Mouse (Mus musculus) cerebellum, postnatal 14 days (tissue): ENCODE results near the gene Napepld.

ENCODE experiments used
- DNase-seq, 2 experiments: peaks; one replicate each; pipeline ENCODE4 v3.0.0; 2021; ENCODE audit warnings: mixed read lengths in 2 of 2

The Napepld gene

GRCm38 (mm10) chr5:21701351-21702008 is at the start of gene Napepld:
TSS of gene Napepld (minus strand) at chr5:21701396.
- peak; percentile 99 for DNase-seq

- DNase-seq, result no peak
These were observed 44.8 kb upstream of the Napepld start for GRCm38 (mm10) chr5:21745966-21746365.

- DNase-seq, result no peak
These were observed 43.5 kb upstream of the Napepld start for GRCm38 (mm10) chr5:21744651-21745050.

GRCm38 (mm10) chr5:21743606-21744005 is 42.4 kb upstream of the Napepld start:
- no peak for DNase-seq

DNA sequence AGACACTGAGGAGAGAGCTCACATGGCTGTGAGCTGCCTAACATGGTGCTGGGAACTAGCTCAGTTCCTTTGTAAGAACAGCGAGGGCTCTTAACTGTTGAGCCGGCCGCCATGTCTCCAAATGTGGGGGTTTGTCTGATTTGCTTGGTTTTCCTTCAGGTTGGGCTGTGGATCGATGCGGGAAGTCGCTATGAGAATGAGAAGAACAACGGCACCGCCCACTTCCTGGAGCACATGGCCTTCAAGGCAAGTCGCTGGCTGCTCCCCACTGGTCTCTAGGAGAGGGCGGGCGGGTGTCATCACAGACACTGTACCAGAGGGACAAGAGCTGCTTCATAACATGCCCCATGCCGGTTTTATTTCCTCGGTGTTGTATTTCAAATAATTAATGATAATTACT is 38.7 kb upstream of the Napepld start:
- no peak for DNase-seq

DNA sequence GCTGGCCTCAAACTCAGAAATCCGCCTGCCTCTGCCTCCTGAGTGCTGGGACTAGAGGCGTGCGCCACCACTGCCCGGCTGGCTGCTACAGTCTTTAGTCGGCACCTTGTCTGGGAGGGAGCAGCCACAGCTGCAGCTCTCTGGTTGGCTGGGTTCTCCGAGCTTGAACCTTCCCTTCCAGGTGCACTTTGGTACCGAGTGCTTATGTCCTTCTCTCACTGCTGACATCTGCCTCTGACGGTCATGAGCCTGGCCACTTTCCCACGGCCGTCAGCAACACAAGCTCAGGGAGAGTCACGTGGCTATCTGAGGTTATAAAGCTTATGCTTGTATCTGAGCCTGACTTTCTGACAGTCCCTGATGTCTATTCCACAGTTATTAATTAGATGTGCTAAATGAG is 37.9 kb upstream of the Napepld start:
- no peak for DNase-seq

DNA sequence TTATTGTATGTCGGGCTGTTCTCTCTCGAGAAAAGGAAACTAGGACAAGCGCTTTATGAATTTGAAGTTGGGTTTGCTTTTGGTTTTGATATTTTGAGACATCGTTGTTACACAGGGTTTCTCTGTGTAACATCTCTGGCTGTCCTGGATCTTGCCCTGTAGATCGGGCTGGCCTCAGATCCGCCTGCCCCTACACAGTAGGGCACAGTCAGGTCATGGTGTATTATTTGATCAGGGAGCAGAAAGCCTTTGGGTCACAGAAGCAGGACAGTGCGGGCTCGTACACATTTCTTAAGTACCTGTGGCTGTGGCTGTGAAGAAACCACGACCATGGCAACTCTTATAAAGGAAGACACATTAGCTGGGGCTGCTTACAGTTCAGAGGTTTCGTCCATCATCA is 36.4 kb upstream of the Napepld start:
- no peak for DNase-seq

DNA sequence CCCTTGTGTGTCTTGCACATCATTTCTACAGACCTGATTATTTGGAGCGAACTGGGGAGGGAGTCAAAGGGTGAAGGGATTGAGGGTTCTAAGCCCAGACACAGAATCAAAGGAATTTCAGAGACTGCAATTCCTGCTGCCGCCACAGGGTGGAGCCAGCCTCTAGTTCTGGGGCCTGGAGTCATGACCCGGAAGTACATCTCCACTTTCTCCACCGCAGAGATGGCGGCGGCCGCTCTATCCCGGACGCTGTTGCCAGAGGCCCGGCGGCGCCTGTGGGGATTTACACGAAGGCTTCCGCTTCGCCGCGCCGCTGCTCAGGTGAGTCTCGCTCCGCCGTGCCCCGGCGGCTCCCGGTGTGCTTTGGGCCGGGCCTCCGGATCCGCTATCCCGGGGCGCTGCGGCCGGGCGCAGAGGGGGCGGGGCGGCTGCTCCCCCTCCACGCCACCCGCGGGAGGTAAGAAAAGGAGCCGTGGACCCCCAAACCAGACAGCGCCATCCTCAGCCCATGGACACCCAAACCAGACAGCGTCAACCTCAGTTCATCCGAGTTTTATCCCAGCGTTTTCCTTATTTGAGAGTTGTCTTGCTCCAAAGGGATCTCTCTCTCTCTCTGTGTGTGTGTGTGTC is 35.9 kb upstream of the Napepld start, which contains the start of gene Pmpcb:
Pmpcb (plus strand) TSS at position 186 of the 630 bp plus-strand sequence.
- peak; percentile 93 to 95 for DNase-seq

DNA sequence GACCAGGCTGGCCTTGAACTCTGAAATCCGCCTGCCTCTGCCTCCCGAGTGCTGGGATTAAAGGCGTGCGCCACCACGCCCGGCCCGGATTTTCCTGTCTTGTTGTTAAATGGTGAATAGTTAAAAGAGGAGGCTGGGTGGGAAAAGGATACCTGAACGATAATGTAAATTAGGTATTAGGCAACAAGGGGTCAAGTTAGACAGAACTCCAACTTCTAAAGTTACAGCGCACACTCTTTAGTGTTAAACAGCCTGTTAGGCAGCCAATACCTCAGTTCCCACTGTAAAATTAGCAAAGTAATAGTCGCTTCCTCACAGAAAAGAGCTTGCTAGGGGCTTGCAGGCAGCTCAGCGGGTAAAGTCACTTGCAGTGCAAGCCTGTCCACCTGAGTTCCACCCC is 34.9 kb upstream of the Napepld start:
- no peak for DNase-seq

GRCm38 (mm10) chr5:21735584-21735983 is 34.4 kb upstream of the Napepld start:
- peak; percentile 62 to 87 for DNase-seq

GRCm38 (mm10) chr5:21735100-21735499 is 33.9 kb upstream of the Napepld start:
- no peak for DNase-seq

DNA sequence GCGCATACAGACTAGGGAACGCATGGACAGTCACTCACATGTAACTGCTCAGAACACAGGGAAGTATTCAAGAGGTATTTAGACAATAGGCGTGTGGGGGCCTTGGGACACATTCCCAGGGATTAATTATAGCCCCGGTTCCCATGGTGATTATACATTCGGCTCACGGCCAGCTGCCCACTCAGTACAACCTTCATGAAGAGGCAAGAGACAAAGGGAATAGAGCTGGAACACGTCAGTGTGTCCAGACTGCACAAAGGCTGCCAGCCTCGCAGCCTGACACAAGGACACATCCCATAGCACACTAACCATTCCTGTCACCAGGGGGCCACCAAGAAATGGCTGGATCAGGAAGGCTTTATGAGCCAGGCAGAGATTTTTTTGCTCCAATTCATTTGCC is 31.7 kb upstream of the Napepld start:
- DNase-seq, result peak; percentile 84

GRCm38 (mm10) chr5:21732177-21732911 is 31.1 kb upstream of the Napepld start:
- peak in 1 of 2 experiments; percentile 20 for DNase-seq

- DNase-seq, result no peak
These were observed 27.9 kb upstream of the Napepld start for GRCm38 (mm10) chr5:21729107-21729506.

DNA sequence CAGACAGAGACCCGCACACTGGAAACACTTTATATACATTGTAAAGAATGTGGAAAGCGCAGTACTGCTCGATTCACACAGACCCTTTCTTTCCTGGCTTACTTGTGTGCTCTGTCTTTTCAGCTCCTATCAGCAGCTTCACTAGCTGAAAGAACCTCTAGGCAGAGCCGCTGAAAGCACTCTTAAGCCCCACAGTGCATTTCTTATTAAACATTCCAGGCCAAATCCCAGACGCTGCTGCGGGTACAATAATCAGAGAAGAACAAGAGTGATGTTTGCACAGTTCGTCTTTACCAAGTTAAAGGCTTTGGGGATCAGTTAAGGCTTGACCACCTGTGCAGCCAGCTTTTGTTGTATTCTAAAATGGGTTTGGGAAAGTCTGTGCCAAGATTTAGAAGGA is 23.7 kb upstream of the Napepld start:
- no peak for DNase-seq

- DNase-seq, result no peak
These were observed 23.2 kb upstream of the Napepld start for GRCm38 (mm10) chr5:21724427-21724826.

DNA sequence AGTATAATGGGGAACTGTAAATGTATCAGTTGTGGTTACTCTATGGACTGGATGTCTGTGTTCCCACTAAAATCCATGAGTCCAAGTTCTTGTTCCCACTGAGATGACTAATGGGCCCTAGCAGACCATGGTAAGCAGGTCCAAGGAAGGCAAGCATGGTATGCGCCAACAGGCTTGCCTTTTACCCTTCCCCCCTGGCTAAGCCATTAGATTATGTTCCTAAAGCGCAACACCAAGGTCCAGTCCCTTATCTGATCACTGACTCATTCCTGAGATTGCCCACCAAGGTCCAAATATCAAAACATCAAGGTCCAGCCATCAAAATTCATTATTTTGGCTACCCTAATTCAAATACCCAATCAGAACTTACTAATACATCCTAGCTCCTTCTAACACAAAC is 18.0 kb upstream of the Napepld start:
- no peak for DNase-seq

GRCm38 (mm10) chr5:21718546-21718945 is 17.4 kb upstream of the Napepld start:
- no peak for DNase-seq

GRCm38 (mm10) chr5:21717165-21717715 is 16.0 kb upstream of the Napepld start:
- no peak for DNase-seq

- no peak for DNase-seq
These were observed 13.3 kb upstream of the Napepld start for GRCm38 (mm10) chr5:21714447-21714846.

GRCm38 (mm10) chr5:21712127-21712715 is 11.0 kb upstream of the Napepld start:
- DNase-seq, result peak; percentile 32 to 36

- DNase-seq, result peak; percentile 30 to 31
These were observed 6.8 kb upstream of the Napepld start for GRCm38 (mm10) chr5:21708011-21708410.

DNA sequence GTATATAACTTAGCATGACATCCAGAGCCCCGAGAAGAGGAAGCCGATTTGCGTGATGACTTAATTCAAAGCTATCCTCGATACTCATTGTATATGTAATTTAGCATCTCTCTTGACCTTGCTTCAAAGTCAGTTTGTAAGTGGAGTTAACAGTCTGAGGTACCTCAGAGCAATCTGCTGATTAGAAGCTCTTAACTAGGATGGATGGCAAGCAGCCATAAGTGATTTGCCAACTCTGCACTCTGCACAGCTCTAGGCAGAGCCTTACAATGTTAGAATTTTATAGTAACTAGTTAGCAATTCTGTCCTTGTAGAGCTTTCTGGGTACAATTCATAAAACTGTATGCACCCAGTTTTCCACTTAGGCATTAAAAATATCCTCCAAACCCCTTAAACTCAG is 5.3 kb upstream of the Napepld start:
- no peak for DNase-seq
